In genomic region chr6:137673301-137673700, GRCm38 (mm10) we compare ENCODE assay signal across 18 mouse cellular contexts.
"Had no signal": no experiment of that assay in that cellular context is flagged by ENCODE, and none has a peak within 500 bp of the region (broad histone marks: within the 10 kb centered on the region; RNA-seq: fewer than 3 reads in every experiment).

No protein-coding gene starts in this region.

- H3K27me3 ChIP-seq: liver, embryonic 15.5 days; megakaryocyte, embryonic 14.5 days; stomach, embryonic 15.5 days had no signal

- ATAC-seq: hindbrain, embryonic 16.5 days; inflammation-experienced regulatory T-cells, adult 6 months; intestine, postnatal 0 days; midbrain, embryonic 16.5 days had no signal

- H3K4me1 ChIP-seq: liver, embryonic 15.5 days; megakaryocyte, embryonic 14.5 days; stomach, embryonic 15.5 days had no signal

- H3K9ac ChIP-seq: liver, embryonic 15.5 days; lung, embryonic 14.5 days; stomach, embryonic 15.5 days had no signal

- DNase-seq: kidney, adult 9 months; kidney, postnatal 14 days; layer of hippocampus, postnatal 36 days; lung, embryonic 14.5 days; lung, postnatal 10 days; retina, postnatal 1 day; right cerebral cortex, postnatal 14 days; thymus, postnatal 4 days had no signal

- H3K4me3 ChIP-seq: liver, embryonic 15.5 days; megakaryocyte, embryonic 14.5 days; stomach, embryonic 15.5 days had no signal

- H3K4me2 ChIP-seq: liver, embryonic 11.5 days; liver, embryonic 15.5 days; lung, embryonic 14.5 days; midbrain, embryonic 11.5 days; stomach, embryonic 15.5 days had no signal

- H3K27ac ChIP-seq: liver, embryonic 15.5 days; macrophage; stomach, embryonic 15.5 days had no signal

- H3K36me3 ChIP-seq: liver, embryonic 15.5 days; stomach, embryonic 15.5 days had no signal

- H3K9me3 ChIP-seq: liver, embryonic 15.5 days; stomach, embryonic 15.5 days had no signal
